Mouse (Mus musculus) spleen, adult 2 months (tissue): ENCODE data around the gene Asb4. TPM values are rescaled to one million over a fixed set of nuclear protein-coding genes. Genes with fewer than 3 reads are reported as not detected.
A peak's percentile ranks its signal among the peaks of the same experiment; 100 is the strongest.

Source experiments
- DNase-seq, 2 experiments: peaks; one replicate each; pipeline versions ENCODE4 v3.0.0 to v3.0.0-alpha.2; 2012 to 2021; ENCODE audit warnings: low spot score in 2 of 2, low read depth in 1 of 2
- H3K27ac ChIP-seq: fragments of 200-500 bp; 2 replicates; pipeline ENCODE4 v1.5.1; 2012; ENCODE audit warnings: low read length, inconsistent platforms; ENCODE audit not compliant: insufficient read depth
- H3K27me3 ChIP-seq: fragments of 200-500 bp; 2 replicates; pipeline ENCODE4 v1.6.1; 2012; ENCODE audit warnings: mild to moderate bottlenecking, moderate library complexity, low read length, inconsistent platforms; ENCODE audit not compliant: control insufficient read depth, insufficient read depth
- H3K36me3 ChIP-seq: fragments of 200-500 bp; 2 replicates; pipeline ENCODE4 v1.6.1; 2012; ENCODE audit warnings: mild to moderate bottlenecking, low read length, inconsistent platforms; ENCODE audit not compliant: control insufficient read depth, insufficient read depth
- H3K4me1 ChIP-seq: fragments of 200-500 bp; 2 replicates; pipeline ENCODE4 v1.6.1; 2011; ENCODE audit warnings: inconsistent platforms; ENCODE audit not compliant: control insufficient read depth, insufficient read depth, insufficient read length
- H3K4me3 ChIP-seq: fragments of 200-500 bp; 2 replicates; pipeline ENCODE4 v1.5.1; 2011; ENCODE audit warnings: mild to moderate bottlenecking, inconsistent platforms; ENCODE audit not compliant: insufficient read depth, insufficient read length; ENCODE audit errors: extremely low read depth
- CTCF ChIP-seq: fragments of 200-500 bp; IDR thresholded peaks from 2 replicates; pipeline ENCODE4 v1.5.1; 2011; ENCODE audit warnings: mild to moderate bottlenecking, inconsistent platforms; ENCODE audit not compliant: insufficient read depth, insufficient read length, insufficient replicate concordance; ENCODE audit errors: extremely low read depth
- POLR2A ChIP-seq: fragments of 200-500 bp; IDR thresholded peaks from 2 replicates; pipeline ENCODE4 v1.6.1; 2011; ENCODE audit warnings: low read depth, low read length, inconsistent platforms
- WGBS: fragments of 180-500 bp; shearing (Covaris S2); methylation state at CpG from one replicate; pipeline ENCODE4 v1.1.7; 2018; 5-methylcytosine and 5-hydroxymethylcytosine counted together
- polyA plus RNA-seq: library from polyadenylated mRNA; depleted of rRNA; stranded (reverse); fragments of >200 nt; gene quantifications from 2 replicates; pipeline ENCODE4 v1.2.3, GENCODE M21; 2012

The Asb4 gene
- polyA plus RNA-seq, 1 experiment, result 0.30 TPM

- TF ChIP-seq CTCF (no peak), POLR2A (no peak)
- Histone ChIP-seq H3K36me3 (no peaks in the 10 kb centered on the region), H3K4me1 (no peaks in the 10 kb centered on the region), H3K27ac (no peak overlapping the region), H3K27me3 (no peaks in the 10 kb centered on the region), H3K4me3 (no peak overlapping the region)
- no peak for DNase-seq
- 80% methylated on average over 8 of the region's 8 CpGs for WGBS
Observed at GRCm38 (mm10) chr6:5408451-5409177, 25.4 kb downstream of the Asb4 start.

- H3K27ac ChIP-seq, result no peak overlapping the region
- H3K36me3 ChIP-seq, result no peaks in the 10 kb centered on the region
- TF ChIP-seq CTCF, result no peak
- TF ChIP-seq POLR2A, result no peak
- no peaks in the 10 kb centered on the region for H3K4me1 ChIP-seq
- H3K4me3 ChIP-seq, result no peak overlapping the region
- no peaks in the 10 kb centered on the region for H3K27me3 ChIP-seq
- 88% methylated on average over 4 of the region's 4 CpGs for WGBS
- no peak for DNase-seq
Observed at GRCm38 (mm10) chr6:5409676-5410075, 26.5 kb downstream of the Asb4 start.

GRCm38 (mm10) chr6:5410697-5411391 is 27.7 kb downstream of the Asb4 start:
- peak; percentile 32; the same call in 1 of the 2 replicates for TF ChIP-seq CTCF
- no peak for TF ChIP-seq POLR2A
- Histone ChIP-seq H3K27ac (no peak overlapping the region), H3K36me3 (no peaks in the 10 kb centered on the region), H3K27me3 (no peaks in the 10 kb centered on the region), H3K4me3 (no peak overlapping the region), H3K4me1 (no peaks in the 10 kb centered on the region)
- peak in 1 of 2 experiments; percentile 45 for DNase-seq
- WGBS, result 65% methylated on average over 6 of the region's 6 CpGs

- no peak overlapping the region for H3K27ac ChIP-seq
- WGBS, result 14% methylated on average over 8 of the region's 8 CpGs
- H3K36me3 ChIP-seq, result no peaks in the 10 kb centered on the region
- TF ChIP-seq POLR2A (no peak), CTCF (no peak)
- H3K27me3 ChIP-seq, result no peaks in the 10 kb centered on the region
- DNase-seq, result no peak
- no peak overlapping the region for H3K4me3 ChIP-seq
- no peaks in the 10 kb centered on the region for H3K4me1 ChIP-seq
Observed at GRCm38 (mm10) chr6:5413282-5413681, 30.1 kb downstream of the Asb4 start.

- no peaks in the 10 kb centered on the region for H3K4me1 ChIP-seq
- DNase-seq, result no peak
- 93% methylated on average over 2 of the region's 2 CpGs for WGBS
- TF ChIP-seq POLR2A, result no peak
- no peak for TF ChIP-seq CTCF
- no peak overlapping the region for H3K27ac ChIP-seq
- H3K27me3 ChIP-seq, result no peaks in the 10 kb centered on the region
- no peaks in the 10 kb centered on the region for H3K36me3 ChIP-seq
- H3K4me3 ChIP-seq, result no peak overlapping the region
Observed at GRCm38 (mm10) chr6:5421442-5421841, 38.3 kb downstream of the Asb4 start.

GRCm38 (mm10) chr6:5422386-5422785 is 39.2 kb downstream of the Asb4 start:
- peak in 1 of 2 experiments; percentile 4 for DNase-seq

GRCm38 (mm10) chr6:5423594-5423993 is 40.4 kb downstream of the Asb4 start:
- no peaks in the 10 kb centered on the region for H3K27me3 ChIP-seq
- TF ChIP-seq CTCF (no peak), POLR2A (no peak)
- no peaks in the 10 kb centered on the region for H3K36me3 ChIP-seq
- no peak overlapping the region for H3K27ac ChIP-seq
- no peaks in the 10 kb centered on the region for H3K4me1 ChIP-seq
- no peak overlapping the region for H3K4me3 ChIP-seq
- WGBS, result 94% methylated on average over 15 of the region's 15 CpGs
- DNase-seq, result no peak

More at GRCm38 (mm10) chr6:5422386-5422785, 39.2 kb downstream of the Asb4 start:
- 51% methylated on average over 3 of the region's 3 CpGs for WGBS
- Histone ChIP-seq H3K27ac (no peak overlapping the region), H3K4me1 (no peaks in the 10 kb centered on the region), H3K4me3 (no peak overlapping the region), H3K27me3 (no peaks in the 10 kb centered on the region), H3K36me3 (no peaks in the 10 kb centered on the region)
- TF ChIP-seq POLR2A, result no peak
- TF ChIP-seq CTCF, result no peak
